Mouse (Mus musculus) lung, embryonic 15.5 days (tissue): Measurements from ENCODE around the gene Naa80. TPM values are rescaled to one million over a fixed set of nuclear protein-coding genes. Genes with fewer than 3 reads are reported as not detected.

Experiments
- ATAC-seq: fragments of 200-750 bp; cut with Nextera tagmentation; 2 replicates; pipeline ENCODE4 v1.8.0; 2017; ENCODE audit warnings: moderate number of reproducible peaks, borderline replicate concordance; ENCODE audit not compliant: low FRiP score, low TSS enrichment; ENCODE audit errors: extremely low read depth
- H3K27ac ChIP-seq: fragments of 300-500 bp; sonication (generic); 2 replicates; pipeline ENCODE4 v1.5.1; 2015; ENCODE audit warnings: moderate library complexity, mild to moderate bottlenecking, inconsistent platforms
- H3K27me3 ChIP-seq: fragments of 300-500 bp; sonication (generic); 2 replicates; pipeline ENCODE4 v1.6.1; 2015; ENCODE audit warnings: inconsistent platforms
- H3K36me3 ChIP-seq: fragments of 300-500 bp; sonication (generic); 2 replicates; pipeline ENCODE4 v1.6.1; 2015; ENCODE audit warnings: inconsistent platforms
- H3K4me1 ChIP-seq: fragments of 300-500 bp; sonication (generic); 2 replicates; pipeline ENCODE4 v1.6.1; 2015; ENCODE audit warnings: inconsistent platforms
- H3K4me2 ChIP-seq: fragments of 300-500 bp; sonication (generic); 2 replicates; pipeline ENCODE4 v1.6.1; 2015; ENCODE audit warnings: inconsistent platforms, mild to moderate bottlenecking, moderate library complexity
- H3K4me3 ChIP-seq: fragments of 300-500 bp; sonication (generic); 2 replicates; pipeline ENCODE4 v1.5.1; 2015; ENCODE audit warnings: mild to moderate bottlenecking, inconsistent platforms
- H3K9ac ChIP-seq: fragments of 300-500 bp; sonication (generic); 2 replicates; pipeline ENCODE4 v1.6.1; 2015; ENCODE audit warnings: inconsistent platforms
- H3K9me3 ChIP-seq: fragments of 300-500 bp; sonication (generic); 2 replicates; pipeline ENCODE4 v1.6.1; 2016; ENCODE audit warnings: inconsistent platforms
- WGBS: fragments of 180-500 bp; shearing (Covaris S2); methylation state at CpG from one replicate; pipeline ENCODE4 v1.1.7; 2015; 5-methylcytosine and 5-hydroxymethylcytosine counted together
- polyA plus RNA-seq: library from polyadenylated mRNA; unstranded; fragments of >200 nt; fragmentation: Nextera tagmentation; extraction: Ambion mirVana; gene quantifications from 2 replicates; pipeline ENCODE4 v1.2.1, GENCODE M21; 2015

Naa80 gene
- polyA plus RNA-seq, 1 experiment from 2014 or later, result 18.2 TPM

DNA sequence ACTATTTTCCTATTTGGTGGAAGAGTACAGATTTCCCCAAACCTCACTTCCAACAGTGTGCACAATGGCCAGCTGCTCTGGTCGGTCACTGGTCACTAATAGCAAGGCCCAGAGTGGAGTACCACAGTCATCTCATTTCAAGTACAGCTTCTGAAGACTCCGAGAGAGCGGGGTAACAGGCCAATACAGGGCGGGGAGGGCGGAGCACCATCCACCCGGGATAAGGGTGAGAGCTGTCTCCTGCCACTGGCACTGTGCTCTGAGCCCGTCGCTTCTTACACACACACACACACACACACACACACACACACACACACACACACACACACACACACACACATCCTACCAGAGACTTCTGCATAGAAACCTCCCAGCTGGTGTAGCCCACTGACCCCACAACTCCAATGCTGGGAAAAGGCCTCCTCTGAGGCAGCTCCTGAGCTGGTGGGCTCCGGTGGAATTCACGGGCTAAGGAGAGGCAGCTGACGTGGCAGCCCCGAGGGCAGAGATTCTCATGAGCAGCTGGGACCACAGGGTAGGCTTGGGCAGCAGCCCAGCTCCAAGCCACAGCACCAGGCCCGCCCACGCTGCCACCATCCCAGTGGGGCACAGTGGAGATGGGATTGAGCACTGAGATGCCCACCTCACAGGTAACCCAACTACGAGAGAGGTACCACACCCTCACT, 47.6 kb downstream of the Naa80 start:
- Histone ChIP-seq H3K27me3 (no peaks in the 10 kb centered on the region), H3K4me2 (peak overlapping the region; percentile 45), H3K4me3 (peak overlapping the region; percentile 4; the same call in 1 of the 2 replicates), H3K4me1 (peaks cover 73% of the 10 kb centered on the region), H3K9me3 (no peaks in the 10 kb centered on the region), H3K36me3 (peaks cover 34% of the 10 kb centered on the region), H3K9ac (peak overlapping the region; percentile 42), H3K27ac (peak overlapping the region; percentile 90)
- peak; percentile 50 for ATAC-seq
- whole genome bisulfite sequencing, result 36% methylated on average over 15 of the region's 15 CpGs

DNA sequence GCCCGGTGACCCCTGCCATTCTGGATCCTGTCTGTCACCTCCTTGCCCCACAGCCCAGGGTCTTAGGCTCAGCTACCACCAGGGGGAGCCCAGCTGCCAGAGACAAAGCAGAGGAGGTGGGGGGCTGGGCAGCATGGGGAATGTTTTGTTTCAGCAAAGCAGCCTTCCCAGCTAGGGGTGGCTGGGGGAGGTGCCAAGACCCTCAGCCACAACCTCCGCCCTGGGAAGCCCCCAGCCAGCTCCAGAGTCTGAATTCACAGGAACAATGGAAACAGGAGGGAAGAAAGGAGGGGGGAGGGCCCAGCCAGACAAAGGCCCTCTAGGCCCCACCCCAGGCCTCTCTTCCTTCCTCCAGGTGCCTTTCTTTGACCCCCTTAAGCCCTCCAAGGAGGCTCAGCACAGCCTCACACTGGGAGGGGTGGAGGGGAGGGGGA, 48.2 kb downstream of the Naa80 start:
- H3K4me2 ChIP-seq, result peak overlapping the region; percentile 45
- no peaks in the 10 kb centered on the region for H3K27me3 ChIP-seq
- peak overlapping the region; percentile 42 for H3K9ac ChIP-seq
- no peaks in the 10 kb centered on the region for H3K9me3 ChIP-seq
- peaks cover 34% of the 10 kb centered on the region for H3K36me3 ChIP-seq
- H3K4me3 ChIP-seq, result peak overlapping the region; percentile 4; the same call in 1 of the 2 replicates
- H3K27ac ChIP-seq, result peak overlapping the region; percentile 90
- 4% methylated on average over 2 of the region's 2 CpGs for WGBS
- peaks cover 75% of the 10 kb centered on the region for H3K4me1 ChIP-seq
- peak; percentile 68 for ATAC-seq

DNA sequence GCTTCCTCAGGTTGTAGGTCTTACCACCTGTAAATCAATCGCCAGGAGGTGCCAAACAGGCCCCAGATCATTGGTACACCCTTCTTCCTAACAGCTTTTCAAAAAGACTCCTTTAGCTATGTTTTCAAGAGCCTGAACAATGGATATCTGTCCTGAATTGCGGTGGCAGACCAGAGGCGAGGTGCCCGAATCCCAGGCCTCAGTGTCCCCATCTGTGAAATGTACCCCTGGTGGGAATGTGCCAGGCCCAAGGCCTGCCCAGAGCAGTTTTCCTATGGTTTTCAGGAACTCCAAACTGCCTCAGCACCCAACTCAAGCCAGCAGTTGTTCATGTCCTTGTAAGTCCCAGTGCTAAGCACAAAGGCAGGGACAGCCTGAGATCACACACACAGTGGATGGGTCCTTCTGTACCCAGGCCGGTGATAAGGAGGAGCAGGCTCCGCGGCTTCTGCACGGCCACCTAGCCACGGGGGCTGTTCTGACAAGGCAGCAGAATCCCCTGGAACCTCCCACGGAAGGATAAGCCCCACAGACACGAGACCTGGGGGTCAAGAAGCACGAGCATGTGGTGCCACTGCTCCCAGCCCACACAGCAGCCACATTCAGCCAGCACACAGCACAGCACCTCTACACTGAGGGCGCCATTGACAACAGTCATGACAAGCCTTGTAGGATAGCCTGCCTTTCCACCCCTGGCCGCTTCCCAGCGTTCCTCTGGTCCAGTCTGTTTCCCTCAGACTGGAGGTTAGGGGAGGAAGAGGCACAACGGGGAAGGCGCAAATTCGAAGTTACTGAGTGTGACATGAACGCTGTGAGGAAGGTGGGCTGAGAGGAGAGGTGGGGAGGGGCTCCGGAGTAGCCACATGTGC, 48.9 kb downstream of the Naa80 start:
- peak overlapping the region; percentile 90 for H3K27ac ChIP-seq
- no peaks in the 10 kb centered on the region for H3K27me3 ChIP-seq
- H3K4me3 ChIP-seq, result no peak overlapping the region
- H3K9ac ChIP-seq, result peak overlapping the region; percentile 29
- peaks cover 27% of the 10 kb centered on the region for H3K36me3 ChIP-seq
- peak overlapping the region; percentile 45 for H3K4me2 ChIP-seq
- H3K4me1 ChIP-seq, result peaks cover 83% of the 10 kb centered on the region
- WGBS, result 32% methylated on average over 20 of the region's 20 CpGs
- H3K9me3 ChIP-seq, result no peaks in the 10 kb centered on the region
- ATAC-seq, result no peak

DNA sequence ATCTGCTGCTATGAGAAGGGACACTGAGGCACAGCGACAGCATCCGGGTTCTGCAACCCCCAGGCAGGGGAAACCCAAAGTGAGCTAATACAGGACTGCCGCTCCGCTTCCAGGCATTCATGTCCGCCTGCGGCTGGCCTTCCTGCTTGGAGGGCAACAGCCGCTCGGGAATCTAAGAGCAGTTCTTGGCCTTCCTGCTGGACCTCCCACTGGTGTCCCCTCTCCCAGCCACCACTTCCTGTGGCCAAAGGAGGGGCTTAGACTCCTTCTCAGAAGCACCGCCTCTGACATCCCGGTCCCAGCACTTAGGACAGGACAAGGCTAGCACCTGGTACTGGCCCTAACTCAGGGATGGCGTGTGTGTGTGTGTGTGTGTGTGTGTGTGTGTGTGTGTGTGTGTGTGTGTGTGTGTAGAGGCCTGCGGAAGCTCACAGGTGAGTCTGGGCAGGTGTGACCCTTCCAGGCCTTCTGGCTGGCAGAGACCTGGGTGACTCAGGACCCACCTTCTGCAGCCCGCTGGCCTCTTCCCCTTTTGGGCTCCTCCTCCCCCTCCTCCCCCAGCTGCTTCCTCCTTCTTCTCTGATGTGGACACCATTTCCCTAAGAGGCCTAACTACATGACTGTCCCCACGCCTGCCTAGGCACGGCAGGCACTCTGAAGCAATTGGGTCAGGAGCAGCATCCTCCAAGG, 50.2 kb downstream of the Naa80 start:
- Histone ChIP-seq H3K9ac (no peak overlapping the region), H3K9me3 (no peaks in the 10 kb centered on the region), H3K4me2 (peak overlapping the region; percentile 45), H3K36me3 (peaks cover 21% of the 10 kb centered on the region), H3K27ac (peak overlapping the region; percentile 90), H3K4me3 (no peak overlapping the region), H3K27me3 (no peaks in the 10 kb centered on the region), H3K4me1 (peaks cover 89% of the 10 kb centered on the region)
- WGBS, result 38% methylated on average over 13 of the region's 15 CpGs
- no peak for ATAC-seq

DNA sequence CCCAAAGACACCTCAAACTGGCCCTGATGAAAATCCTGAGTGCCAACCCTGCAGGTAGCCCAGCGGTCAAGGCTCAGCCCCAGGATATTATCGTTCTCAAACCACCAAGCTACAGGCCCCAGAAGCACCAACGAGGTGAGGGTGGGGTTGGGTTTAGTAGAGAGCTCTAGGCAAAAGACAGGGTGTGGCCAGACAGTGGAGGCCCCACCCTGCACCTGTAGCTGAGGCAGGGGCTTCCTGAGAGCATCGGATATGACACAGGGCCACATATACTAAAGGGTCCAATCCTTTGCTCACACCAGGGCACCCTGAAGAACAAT, 50.7 kb downstream of the Naa80 start:
- H3K27me3 ChIP-seq, result no peaks in the 10 kb centered on the region
- ATAC-seq, result no peak
- 24% methylated on average over 4 of the region's 4 CpGs for WGBS
- no peak overlapping the region for H3K9ac ChIP-seq
- no peak overlapping the region for H3K4me3 ChIP-seq
- H3K27ac ChIP-seq, result peak overlapping the region; percentile 90
- peaks cover 16% of the 10 kb centered on the region for H3K36me3 ChIP-seq
- H3K9me3 ChIP-seq, result no peaks in the 10 kb centered on the region
- H3K4me1 ChIP-seq, result peaks cover 90% of the 10 kb centered on the region
- H3K4me2 ChIP-seq, result peak overlapping the region; percentile 31

DNA sequence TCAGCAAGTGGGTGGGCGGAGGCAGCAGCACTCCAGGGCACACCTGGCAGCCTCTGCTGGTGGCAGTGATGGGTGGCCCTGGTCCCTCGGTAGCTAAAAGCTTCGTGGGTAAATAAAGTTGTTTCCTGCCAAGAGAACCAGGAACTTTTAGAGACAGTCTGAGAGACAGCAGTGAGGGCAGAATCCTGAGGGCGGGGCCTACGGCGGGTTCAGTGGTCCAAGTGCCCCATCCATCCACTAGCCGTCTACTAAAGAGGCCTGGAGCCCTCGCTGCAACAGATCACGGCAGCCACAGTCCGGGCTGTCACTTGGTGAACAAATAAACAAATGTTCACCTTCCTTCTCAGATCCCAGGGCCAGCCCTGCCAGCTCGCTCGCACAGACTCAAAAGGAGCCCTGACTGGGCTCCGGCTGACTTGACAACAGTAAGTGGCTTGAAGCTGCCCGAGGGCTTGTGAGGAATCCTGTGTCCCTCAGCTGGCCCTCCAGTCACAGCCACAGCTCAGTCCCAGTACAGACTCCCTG, 51.3 kb downstream of the Naa80 start:
- 0 out of 2 replicates have a peak overlapping the region, but pooled peaks have one; percentile 1 for H3K4me3 ChIP-seq

DNA sequence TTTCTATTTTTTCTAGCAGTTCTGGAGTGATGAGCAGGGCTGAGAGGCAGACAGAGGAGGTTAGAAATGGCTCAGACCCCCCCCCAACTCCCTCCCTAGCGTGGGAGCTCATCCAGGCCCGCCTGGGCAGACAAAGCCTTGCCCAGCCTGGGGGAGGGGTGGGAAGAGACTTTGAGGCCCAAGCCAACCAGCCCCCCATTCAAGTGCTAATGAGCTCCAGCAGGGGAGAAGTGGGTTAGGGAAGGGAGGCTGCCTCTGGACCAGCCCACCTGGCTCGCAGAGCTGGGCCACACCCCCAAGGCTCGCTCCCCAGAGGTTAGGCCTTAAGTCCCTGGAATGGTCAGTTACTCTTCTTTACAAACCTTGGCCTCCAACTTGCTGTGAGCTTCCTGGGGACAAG, 51.9 kb downstream of the Naa80 start:
- no peak for ATAC-seq
- Histone ChIP-seq H3K9ac (peak overlapping the region; percentile 30), H3K9me3 (no peaks in the 10 kb centered on the region), H3K27me3 (no peaks in the 10 kb centered on the region), H3K36me3 (peaks cover 4% of the 10 kb centered on the region; the same call in 1 of the 2 replicates), H3K4me3 (no peak overlapping the region), H3K4me2 (peak overlapping the region; percentile 31), H3K27ac (peak overlapping the region; percentile 90), H3K4me1 (peaks cover 79% of the 10 kb centered on the region)
- 21% methylated on average over 4 of the region's 4 CpGs for WGBS

More for the DNA sequence above, 51.3 kb downstream of the Naa80 start:
- no peak for ATAC-seq
- WGBS, result 16% methylated on average over 14 of the region's 14 CpGs
- peaks cover 84% of the 10 kb centered on the region for H3K4me1 ChIP-seq
- peak overlapping the region; percentile 90 for H3K27ac ChIP-seq
- H3K27me3 ChIP-seq, result no peaks in the 10 kb centered on the region
- no peaks in the 10 kb centered on the region for H3K9me3 ChIP-seq
- H3K36me3 ChIP-seq, result peaks cover 10% of the 10 kb centered on the region
- peak overlapping the region; percentile 31 for H3K4me2 ChIP-seq
- H3K9ac ChIP-seq, result peak overlapping the region; percentile 30; the same call in 1 of the 2 replicates

DNA sequence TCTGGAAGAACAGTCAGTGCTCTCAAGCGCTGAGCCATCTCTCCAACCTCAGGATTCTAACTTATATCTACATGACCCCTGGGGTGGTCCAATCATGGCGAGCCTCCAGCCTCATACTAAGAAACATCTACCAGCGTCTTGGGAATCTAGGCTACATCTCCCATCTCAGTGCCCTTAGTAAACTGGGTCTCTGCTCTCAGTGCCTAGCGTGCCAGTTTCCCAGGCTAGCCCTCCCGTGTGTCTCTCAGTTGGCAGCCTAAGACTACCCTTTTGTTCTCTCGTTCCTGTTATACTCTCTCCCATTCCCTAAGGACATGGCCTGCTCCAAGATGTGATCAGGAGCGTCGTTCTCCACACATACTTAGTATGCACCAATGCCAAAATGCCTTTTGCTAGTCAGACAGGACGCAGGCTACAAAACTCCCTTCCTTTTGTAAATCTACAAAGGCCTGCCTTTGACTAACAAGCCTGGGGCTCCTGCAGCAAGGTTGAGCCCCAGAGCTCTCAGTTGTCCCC, 52.7 kb downstream of the Naa80 start:
- no peak for ATAC-seq
- WGBS, result 73% methylated on average over 9 of the region's 9 CpGs
- no peaks in the 10 kb centered on the region for H3K9me3 ChIP-seq
- no peak overlapping the region for H3K4me3 ChIP-seq
- H3K36me3 ChIP-seq, result no peaks in the 10 kb centered on the region
- no peak overlapping the region for H3K9ac ChIP-seq
- no peaks in the 10 kb centered on the region for H3K27me3 ChIP-seq
- peak overlapping the region; percentile 98 for H3K4me2 ChIP-seq
- H3K27ac ChIP-seq, result peak overlapping the region; percentile 90; the same call in 1 of the 2 replicates
- H3K4me1 ChIP-seq, result peaks cover 77% of the 10 kb centered on the region

DNA sequence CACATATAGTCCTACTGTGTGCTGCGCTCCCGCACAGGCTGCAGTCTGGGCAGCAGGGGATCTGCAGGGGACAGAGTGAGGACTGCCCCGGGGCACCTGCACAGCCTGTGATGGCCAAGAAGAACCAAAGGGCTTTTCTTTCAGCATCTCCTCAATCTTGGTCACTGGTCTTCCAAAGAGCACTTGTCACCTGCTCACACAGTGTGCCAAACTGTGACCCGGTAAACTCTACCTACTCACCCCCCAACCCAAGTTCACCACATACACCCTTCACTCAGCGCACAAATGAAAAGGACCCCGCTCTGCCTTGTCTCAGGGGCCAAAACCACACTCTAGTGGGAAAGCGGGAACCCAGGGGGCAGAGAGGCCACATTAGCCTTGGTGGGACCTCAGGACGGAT, 53.2 kb downstream of the Naa80 start:
- ATAC-seq, result no peak
- H3K4me3 ChIP-seq, result peak overlapping the region; percentile 77; the same call in 1 of the 2 replicates
- 0 out of 2 replicates have a peak overlapping the region, but pooled peaks have one; percentile 76 for H3K9ac ChIP-seq
- H3K36me3 ChIP-seq, result no peaks in the 10 kb centered on the region
- H3K27me3 ChIP-seq, result no peaks in the 10 kb centered on the region
- peak overlapping the region; percentile 98 for H3K4me2 ChIP-seq
- H3K4me1 ChIP-seq, result peaks cover 73% of the 10 kb centered on the region
- H3K27ac ChIP-seq, result peak overlapping the region; percentile 90; the same call in 1 of the 2 replicates
- H3K9me3 ChIP-seq, result no peaks in the 10 kb centered on the region
- 95% methylated on average over 8 of the region's 8 CpGs for WGBS

DNA sequence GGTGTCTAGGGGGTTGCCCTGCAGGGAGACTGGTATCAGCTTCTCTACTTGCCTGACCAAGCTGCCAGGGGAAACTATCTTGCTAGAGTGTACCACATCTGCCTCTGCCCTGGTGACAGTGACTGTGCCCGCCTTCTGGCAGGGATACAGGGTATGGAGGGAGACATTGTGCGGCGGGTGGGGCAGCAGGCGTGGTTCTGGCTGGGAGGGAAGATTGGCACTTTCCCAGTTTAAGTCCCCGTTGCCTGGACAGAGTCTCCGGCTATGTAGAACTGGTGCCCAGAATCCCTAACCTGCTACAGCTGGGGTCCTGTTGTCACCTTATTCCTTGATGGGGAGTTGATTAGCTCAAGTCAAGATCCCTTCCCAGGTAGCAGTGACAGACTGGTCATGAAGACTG, 53.8 kb downstream of the Naa80 start:
- H3K9me3 ChIP-seq, result no peaks in the 10 kb centered on the region
- WGBS, result 53% methylated on average over 6 of the region's 6 CpGs
- peak overlapping the region; percentile 98 for H3K4me2 ChIP-seq
- peak overlapping the region; percentile 77 for H3K4me3 ChIP-seq
- H3K36me3 ChIP-seq, result no peaks in the 10 kb centered on the region
- H3K4me1 ChIP-seq, result peaks cover 66% of the 10 kb centered on the region
- H3K27me3 ChIP-seq, result no peaks in the 10 kb centered on the region
- ATAC-seq, result no peak
- H3K27ac ChIP-seq, result peak overlapping the region; percentile 90
- H3K9ac ChIP-seq, result peak overlapping the region; percentile 76

DNA sequence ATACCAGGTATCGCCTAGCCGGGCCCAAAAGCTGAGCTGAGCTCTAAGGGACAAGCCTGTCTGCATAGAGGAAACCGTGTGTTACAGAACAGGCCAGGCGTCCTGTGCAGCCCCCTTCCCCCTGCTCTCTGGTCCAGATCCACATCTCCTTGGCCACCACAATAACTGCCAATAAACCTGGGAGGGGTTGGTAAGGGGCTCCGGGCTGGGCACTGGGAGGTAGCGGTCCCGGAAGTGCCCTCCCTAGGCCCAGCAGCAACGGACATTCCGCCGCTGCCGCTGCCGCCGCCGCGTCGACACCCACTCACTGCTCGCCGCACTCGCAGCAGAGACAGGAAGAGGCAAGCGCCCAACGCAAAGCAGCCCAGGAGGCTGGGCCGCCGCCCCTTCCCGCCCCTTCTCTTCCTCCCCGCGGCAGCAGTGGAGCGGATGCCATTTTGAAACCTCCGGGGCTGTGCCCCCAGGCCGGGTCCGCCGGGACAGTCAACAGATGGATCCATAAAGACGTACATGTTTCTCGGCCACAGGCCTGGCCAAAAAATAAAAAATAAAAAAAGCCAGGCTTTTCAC, 54.5 kb downstream of the Naa80 start:
- WGBS, result 2% methylated on average over 33 of the region's 33 CpGs
- peaks cover 59% of the 10 kb centered on the region for H3K4me1 ChIP-seq
- ATAC-seq, result peak; percentile 55

More for the DNA sequence above, 54.5 kb downstream of the Naa80 start:
- Histone ChIP-seq H3K27ac (peak overlapping the region; percentile 90), H3K36me3 (no peaks in the 10 kb centered on the region), H3K9ac (peak overlapping the region; percentile 76), H3K4me3 (peak overlapping the region; percentile 77), H3K27me3 (no peaks in the 10 kb centered on the region), H3K9me3 (no peaks in the 10 kb centered on the region), H3K4me2 (peak overlapping the region; percentile 98)
